Mouse (Mus musculus) c-Kit-negative CD71-positive TER-119-positive erythroid progenitor cells, embryonic 14.5 days (primary cell): ENCODE measurements at regions not wholly inside any gene's neighbourhood (a gene's known extent, or its start where the extent isn't known, plus 50 kb on each side); places are given as distances from the start of the nearest gene placed in this dataset.

Source experiments
- DNase-seq: peaks from one replicate; pipeline ENCODE4 v3.0.0-alpha.2; 2013; ENCODE audit warnings: low read depth, low spot score

GRCm38 (mm10) chr5:148742158-148742835 is 186.8 kb downstream of the Katnal1 start:
- no peak for DNase-seq

- DNase-seq, result no peak
These were observed 187.7 kb downstream of the Katnal1 start for GRCm38 (mm10) chr5:148741267-148742004.

DNA sequence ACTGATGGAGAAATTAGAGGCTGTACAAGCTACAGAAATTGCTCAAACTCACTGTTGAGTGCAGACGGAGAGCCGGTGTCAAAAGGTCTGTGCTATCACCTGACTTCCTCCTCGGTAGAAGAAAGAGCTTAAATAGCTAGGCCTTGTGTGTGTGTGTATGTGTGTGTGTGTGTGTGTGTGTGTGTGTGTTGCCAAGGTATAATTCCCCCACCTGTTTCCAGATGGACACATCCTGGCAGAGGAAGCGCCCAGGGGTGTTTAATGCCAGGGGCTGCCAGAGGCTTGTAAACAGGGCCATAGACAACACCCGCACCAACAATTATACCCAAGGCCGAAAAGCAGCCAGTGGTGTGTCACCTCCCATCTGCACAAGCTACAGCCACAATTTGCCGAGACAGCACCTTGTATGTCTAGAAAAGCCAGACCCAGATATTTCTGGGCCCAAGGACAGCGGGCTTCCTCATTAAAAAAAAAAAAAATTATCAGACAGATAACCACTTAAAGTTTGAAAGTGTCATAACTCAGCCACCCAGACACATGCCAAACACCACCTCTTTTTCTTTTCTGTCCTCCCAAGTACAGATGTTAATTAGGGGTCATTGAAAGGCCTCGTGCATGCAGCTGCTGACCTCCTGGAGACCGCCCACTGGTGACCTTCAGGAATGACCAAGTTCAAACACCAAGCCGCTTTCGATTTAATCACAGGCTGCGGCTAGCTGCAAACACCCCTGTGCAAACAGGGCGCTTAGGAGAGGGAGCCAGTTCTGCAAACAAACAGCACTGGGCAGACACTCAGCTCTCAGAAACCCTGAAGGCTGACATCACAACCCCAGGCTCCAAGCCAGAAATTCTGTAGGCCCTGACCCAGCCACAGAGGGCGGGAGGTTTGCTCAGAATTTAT is 188.0 kb upstream of the Ubl3 start:
- no peak for DNase-seq

GRCm38 (mm10) chr5:148739672-148740071 is 187.1 kb upstream of the Ubl3 start:
- DNase-seq, result no peak

DNA sequence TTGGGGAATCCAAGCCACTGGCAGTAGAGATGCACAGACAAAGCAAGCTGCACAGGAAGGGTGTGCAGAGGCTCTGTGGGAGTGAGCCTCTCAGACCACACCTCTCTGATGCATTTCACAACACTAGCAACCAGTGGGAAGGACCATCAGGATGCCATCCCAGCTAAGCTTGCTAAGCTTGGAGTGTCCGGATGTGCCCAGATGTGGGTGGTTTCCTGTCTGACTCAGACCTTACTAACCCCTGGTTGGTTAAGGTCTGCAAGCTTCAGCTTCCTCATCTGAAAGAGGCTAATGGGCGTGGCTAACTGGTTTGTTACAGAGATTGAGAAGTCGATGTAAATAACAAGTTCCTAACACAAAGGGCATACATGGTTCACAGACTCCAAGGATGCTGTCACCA is 186.6 kb upstream of the Ubl3 start:
- no peak for DNase-seq

- no peak for DNase-seq
These were observed 177.0 kb upstream of the Ubl3 start for GRCm38 (mm10) chr5:148729541-148729940.

GRCm38 (mm10) chr5:148728492-148728891 is 175.9 kb upstream of the Ubl3 start:
- no peak for DNase-seq

- DNase-seq, result no peak
These were observed 173.9 kb upstream of the Ubl3 start for GRCm38 (mm10) chr5:148726442-148726841.

GRCm38 (mm10) chr5:148724470-148724869 is 171.9 kb upstream of the Ubl3 start:
- DNase-seq, result no peak

DNA sequence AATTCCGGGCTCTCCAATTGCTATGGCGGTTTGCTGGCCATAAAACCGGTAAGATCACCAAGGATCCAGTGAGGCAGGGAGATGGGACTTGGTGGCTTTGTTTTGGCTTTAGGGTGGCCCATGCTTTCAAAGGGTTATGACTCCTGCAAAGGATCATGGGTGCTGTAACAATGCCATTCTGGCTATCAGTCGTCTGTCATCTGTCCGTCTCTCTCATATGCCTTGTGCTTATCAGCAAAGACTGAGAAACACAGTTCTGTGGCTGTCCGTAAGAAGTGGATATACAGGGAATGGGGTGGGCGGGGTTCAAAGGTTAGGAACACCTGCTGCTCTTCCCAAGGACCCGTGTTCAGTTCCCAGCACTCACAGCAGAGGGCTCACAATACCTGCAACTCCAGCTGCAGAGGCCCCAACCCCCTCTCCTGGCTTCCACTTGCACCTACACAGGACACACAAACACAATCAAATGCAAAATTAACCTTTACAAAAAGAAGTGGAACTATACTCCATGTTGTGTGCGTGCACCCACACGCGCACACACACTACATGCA is 171.2 kb upstream of the Ubl3 start:
- DNase-seq, result no peak

- no peak for DNase-seq
These were observed 168.0 kb upstream of the Ubl3 start for GRCm38 (mm10) chr5:148720604-148721003.

- no peak for DNase-seq
These were observed 164.0 kb upstream of the Ubl3 start for GRCm38 (mm10) chr5:148716633-148717032.

GRCm38 (mm10) chr5:148715218-148715991 is 162.8 kb upstream of the Ubl3 start:
- no peak for DNase-seq

GRCm38 (mm10) chr5:148714807-148715206 is 162.2 kb upstream of the Ubl3 start:
- no peak for DNase-seq

GRCm38 (mm10) chr5:148713796-148714195 is 161.2 kb upstream of the Ubl3 start:
- no peak for DNase-seq

DNA sequence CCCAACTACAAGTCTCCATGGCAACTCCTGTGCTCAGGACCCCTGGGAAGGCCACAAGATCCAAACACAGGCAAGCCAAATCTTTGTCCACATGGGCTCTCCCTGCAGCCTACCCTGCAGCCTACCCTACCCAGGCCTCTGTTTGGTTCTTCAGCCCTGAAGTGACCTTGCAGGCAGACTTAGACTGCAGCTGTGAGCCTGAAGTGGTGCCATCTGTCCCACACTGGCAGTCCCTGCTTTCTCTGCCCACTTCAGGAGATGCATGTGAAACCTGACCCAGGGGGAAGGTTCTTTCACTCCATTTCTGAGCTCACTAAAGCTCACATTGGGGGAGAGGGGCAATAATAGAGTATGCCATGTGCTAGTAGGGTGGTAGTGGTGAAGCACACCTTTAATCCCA is 160.4 kb upstream of the Ubl3 start:
- DNase-seq, result no peak

DNA sequence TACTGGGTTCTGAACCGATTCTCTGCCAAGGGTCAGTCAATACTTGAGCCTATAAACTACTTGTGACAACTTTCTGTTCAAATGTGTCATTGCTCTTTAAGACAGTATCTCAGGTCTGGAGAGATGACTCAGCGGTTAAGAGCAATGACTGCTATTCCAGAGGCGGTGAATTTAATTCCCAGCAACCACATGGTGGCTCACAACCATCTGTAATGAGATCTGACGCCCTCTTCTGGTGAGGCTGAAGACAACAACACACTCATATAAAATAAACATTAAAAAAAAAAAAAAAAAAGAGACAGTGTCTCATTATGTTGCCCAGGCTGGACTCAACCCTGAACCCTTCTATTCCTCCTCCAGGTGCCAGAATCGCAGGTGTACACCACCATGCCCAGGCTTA is 159.0 kb upstream of the Ubl3 start:
- DNase-seq, result no peak

DNA sequence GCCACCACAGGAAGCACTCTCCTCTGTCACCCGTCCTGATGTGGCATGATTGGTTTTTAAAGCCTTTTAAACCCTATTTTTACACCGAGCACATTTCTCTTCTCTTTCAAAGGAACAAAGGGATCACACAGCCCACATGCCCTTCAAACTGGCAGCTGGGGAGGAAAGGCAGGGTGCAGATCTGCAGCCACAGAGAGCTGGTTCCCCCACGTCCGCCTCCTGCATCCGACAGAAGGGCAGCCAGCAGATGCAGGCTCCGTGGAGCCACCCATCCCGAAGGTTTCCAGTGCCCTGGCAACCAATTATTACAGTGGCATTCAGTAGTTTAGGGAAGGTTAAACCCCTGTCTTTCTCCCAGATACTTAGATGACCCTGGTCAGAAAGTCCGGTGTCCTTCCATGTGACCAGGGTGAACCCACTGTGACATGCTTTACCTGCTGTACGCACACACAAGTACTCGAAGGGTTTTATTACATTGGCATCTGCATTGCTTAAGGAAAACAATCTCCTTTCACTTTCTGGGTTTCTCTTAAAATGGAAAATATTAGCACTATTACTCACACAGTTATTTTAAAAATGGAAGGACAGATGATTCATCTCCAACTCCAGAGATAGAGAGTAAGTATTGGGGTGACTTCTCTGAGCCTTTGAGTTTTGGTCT is 156.7 kb upstream of the Ubl3 start:
- DNase-seq, result no peak

DNA sequence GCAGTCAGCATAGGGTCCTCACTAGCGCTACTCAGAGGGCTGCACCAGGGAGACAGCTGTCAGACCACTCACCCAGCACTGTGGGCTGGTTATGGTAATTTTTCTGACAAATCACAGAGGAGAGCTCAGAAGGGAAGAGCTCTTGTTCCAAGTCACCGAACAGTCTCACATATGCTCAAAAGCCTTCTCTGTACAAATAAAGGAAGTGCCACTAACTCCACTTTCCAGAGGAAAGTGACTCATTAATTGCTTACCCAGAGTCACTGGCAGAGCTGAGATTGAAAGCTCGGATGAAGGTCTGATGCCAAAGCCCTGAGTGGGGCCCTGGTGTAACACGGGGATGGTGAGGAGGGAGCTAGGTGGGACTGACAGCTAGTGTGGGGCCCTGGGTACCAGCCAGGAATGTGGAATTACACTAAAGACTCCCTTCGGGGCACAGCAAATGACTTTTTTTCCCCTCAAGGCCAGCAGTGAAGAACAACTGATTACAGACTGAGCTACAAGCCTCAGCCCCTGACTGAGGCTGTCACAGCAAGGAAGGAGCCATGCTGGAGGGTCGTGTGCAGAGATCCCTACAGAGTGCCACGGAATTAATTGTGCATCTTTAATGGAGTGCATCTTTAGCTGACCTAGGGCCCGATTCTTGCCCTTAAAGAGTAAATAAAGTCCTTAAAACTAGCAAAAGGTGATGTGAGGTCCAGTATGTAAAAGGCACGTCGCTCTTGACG is 155.6 kb upstream of the Ubl3 start:
- no peak for DNase-seq

GRCm38 (mm10) chr5:148707335-148707734 is 154.7 kb upstream of the Ubl3 start:
- no peak for DNase-seq
